Mouse (Mus musculus) C2C12 (cell line): ENCODE measurements at regions not wholly inside any gene's neighbourhood (a gene's known extent, or its start where the extent isn't known, plus 50 kb on each side); places are given as distances from the start of the nearest gene placed in this dataset.

Source experiments
- CTCF ChIP-seq: IDR thresholded peaks from one replicate; pipeline ENCODE4 v1.5.1; 2011; ENCODE audit not compliant: control insufficient read depth, insufficient read depth, insufficient read length
- MAX ChIP-seq: IDR thresholded peaks from one replicate; pipeline ENCODE4 v1.6.1; 2011; ENCODE audit warnings: mild to moderate bottlenecking, control low read depth

- TF ChIP-seq CTCF (no peak), MAX (no peak)
These were observed 322.1 kb upstream of the N6amt1 start for GRCm38 (mm10) chr16:87031836-87032235.
